31 mouse cellular contexts compared by ENCODE assay signal in genomic region chr1:61657760-61658159, GRCm38 (mm10).
"Had no signal": no experiment of that assay in that cellular context is flagged by ENCODE, and none has a peak within 500 bp of the region (broad histone marks: within the 10 kb centered on the region; RNA-seq: fewer than 3 reads in every experiment).

No protein-coding gene starts in this region.

- H3K36me3 ChIP-seq: limb, embryonic 10.5 days; limb, embryonic 12.5 days; limb, embryonic 13.5 days; limb, embryonic 15.5 days; liver, embryonic 12.5 days; liver, embryonic 13.5 days; liver, embryonic 15.5 days; lung, embryonic 15.5 days; midbrain, embryonic 12.5 days; midbrain, embryonic 13.5 days; midbrain, embryonic 15.5 days; neural tube, embryonic 12.5 days; neural tube, embryonic 13.5 days had no signal

- H3K4me1 ChIP-seq: limb, embryonic 12.5 days; limb, embryonic 13.5 days; limb, embryonic 15.5 days; liver, embryonic 12.5 days; liver, embryonic 13.5 days; liver, embryonic 15.5 days; lung, embryonic 15.5 days; midbrain, embryonic 15.5 days had no signal

- H3K9ac ChIP-seq: limb, embryonic 12.5 days; limb, embryonic 13.5 days; limb, embryonic 15.5 days; liver, embryonic 12.5 days; liver, embryonic 13.5 days; liver, embryonic 14.5 days; liver, embryonic 15.5 days; liver, postnatal 0 days; lung, embryonic 14.5 days; lung, embryonic 15.5 days; midbrain, embryonic 12.5 days; midbrain, embryonic 13.5 days; midbrain, embryonic 15.5 days; neural tube, embryonic 12.5 days; neural tube, embryonic 13.5 days had no signal

- ATAC-seq: liver, embryonic 12.5 days; liver, postnatal 0 days; lung, postnatal 0 days; midbrain, embryonic 13.5 days; midbrain, embryonic 15.5 days had no signal

- H3K4me2 ChIP-seq: limb, embryonic 12.5 days; limb, embryonic 13.5 days; limb, embryonic 15.5 days; liver, embryonic 11.5 days; liver, embryonic 12.5 days; liver, embryonic 13.5 days; liver, embryonic 15.5 days; lung, embryonic 14.5 days; lung, embryonic 15.5 days; midbrain, embryonic 11.5 days; midbrain, embryonic 12.5 days; midbrain, embryonic 13.5 days; midbrain, embryonic 15.5 days; neural tube, embryonic 12.5 days; neural tube, embryonic 13.5 days had no signal

- H3K9me3 ChIP-seq: limb, embryonic 10.5 days; limb, embryonic 12.5 days; limb, embryonic 13.5 days; limb, embryonic 15.5 days; liver, embryonic 12.5 days; liver, embryonic 13.5 days; liver, embryonic 15.5 days; lung, embryonic 15.5 days; megakaryocyte, embryonic 14.5 days; midbrain, embryonic 12.5 days; midbrain, embryonic 13.5 days; midbrain, embryonic 15.5 days; neural tube, embryonic 12.5 days; neural tube, embryonic 13.5 days had no signal

- DNase-seq: left cerebral cortex, postnatal 4 days; liver; liver, embryonic 13.5 days; liver, postnatal 0 days; lung, adult 18-20 months; lung, adult 2 months; lung, embryonic 14.5 days; lung, postnatal 10 days; lung, postnatal 14 days; lung, postnatal 36 days; lung, postnatal 4 days; midbrain, embryonic 14.5 days had no signal

- H3K4me3 ChIP-seq: limb, embryonic 10.5 days; limb, embryonic 12.5 days; limb, embryonic 13.5 days; limb, embryonic 15.5 days; liver, embryonic 12.5 days; liver, embryonic 13.5 days; liver, embryonic 15.5 days; lung, embryonic 15.5 days; megakaryocyte, embryonic 14.5 days; midbrain, embryonic 12.5 days; midbrain, embryonic 13.5 days; midbrain, embryonic 15.5 days; myocyte; neural tube, embryonic 12.5 days; neural tube, embryonic 13.5 days had no signal

- H3K27me3 ChIP-seq: limb, embryonic 12.5 days; limb, embryonic 13.5 days; limb, embryonic 15.5 days; liver, embryonic 12.5 days; liver, embryonic 13.5 days; liver, embryonic 15.5 days; lung, embryonic 15.5 days; megakaryocyte, embryonic 14.5 days; midbrain, embryonic 12.5 days; midbrain, embryonic 13.5 days; midbrain, embryonic 15.5 days; neural tube, embryonic 12.5 days; neural tube, embryonic 13.5 days had no signal

- H3K27ac ChIP-seq: limb, embryonic 10.5 days; limb, embryonic 12.5 days; limb, embryonic 13.5 days; limb, embryonic 15.5 days; liver, embryonic 12.5 days; liver, embryonic 13.5 days; liver, embryonic 14.5 days; liver, embryonic 15.5 days; lung, embryonic 15.5 days; macrophage; midbrain, embryonic 12.5 days; midbrain, embryonic 13.5 days; midbrain, embryonic 15.5 days; neural tube, embryonic 12.5 days; neural tube, embryonic 13.5 days had no signal
